Mouse (Mus musculus): ENCODE data around the gene 1700016K19Rik.

1700016K19Rik gene

GRCm38 (mm10) chr11:76015251-76015650, 15.5 kb downstream of the 1700016K19Rik start:
- H3K27me3 ChIP-seq (ENCODE audit: insufficient read depth, low read length) = peaks cover 2% of the 10 kb centered on the region; the same call in 1 of the 2 replicates
- H3K9me3 ChIP-seq (ENCODE audit: low read length) = no peaks in the 10 kb centered on the region
- no peaks in the 10 kb centered on the region for H3K36me3 ChIP-seq (ENCODE audit: insufficient read depth, low read length)
- H3K4me1 ChIP-seq (replicated peaks; ENCODE audit: low read depth, low read length) = no peaks in the 10 kb centered on the region; the same call in 1 of the 2 replicates
- no peak overlapping the region for H3K4me3 ChIP-seq (replicated peaks; ENCODE audit: low read length)
- TF ChIP-seq POU5F1 (IDR thresholded peaks at IDR 0.05; ENCODE audit: borderline replicate concordance, low read length) = no peak
- no peak for TF ChIP-seq CTCF (conservative IDR thresholded peaks at IDR 0.05; ENCODE audit: low read length)
- no peak for TF ChIP-seq NANOG (IDR thresholded peaks at IDR 0.05; ENCODE audit: borderline replicate concordance, low read length)

GRCm38 (mm10) chr11:76015814-76016213, 16.1 kb downstream of the 1700016K19Rik start:
- no peak for TF ChIP-seq POU5F1 (IDR thresholded peaks at IDR 0.05; ENCODE audit: borderline replicate concordance, low read length)
- TF ChIP-seq CTCF (conservative IDR thresholded peaks at IDR 0.05; ENCODE audit: low read length) = no peak
- TF ChIP-seq NANOG (IDR thresholded peaks at IDR 0.05; ENCODE audit: borderline replicate concordance, low read length) = no peak

GRCm38 (mm10) chr11:76019879-76020278, 20.2 kb downstream of the 1700016K19Rik start:
- peaks cover 5% of the 10 kb centered on the region; the same call in 1 of the 2 replicates for H3K4me1 ChIP-seq (replicated peaks; ENCODE audit: low read depth, low read length)
- H3K9me3 ChIP-seq (ENCODE audit: low read length) = no peaks in the 10 kb centered on the region
- H3K36me3 ChIP-seq (ENCODE audit: insufficient read depth, low read length) = no peaks in the 10 kb centered on the region
- H3K4me3 ChIP-seq (replicated peaks; ENCODE audit: low read length) = no peak overlapping the region
- TF ChIP-seq NANOG (IDR thresholded peaks at IDR 0.05; ENCODE audit: borderline replicate concordance, low read length) (no peak), CTCF (conservative IDR thresholded peaks at IDR 0.05; ENCODE audit: low read length) (no peak), POU5F1 (IDR thresholded peaks at IDR 0.05; ENCODE audit: borderline replicate concordance, low read length) (no peak)
- H3K27me3 ChIP-seq (ENCODE audit: insufficient read depth, low read length) = peaks cover 27% of the 10 kb centered on the region

More at GRCm38 (mm10) chr11:76015814-76016213, 16.1 kb downstream of the 1700016K19Rik start:
- peaks cover 3% of the 10 kb centered on the region; the same call in 1 of the 2 replicates for H3K27me3 ChIP-seq (ENCODE audit: insufficient read depth, low read length)
- H3K36me3 ChIP-seq (ENCODE audit: insufficient read depth, low read length) = no peaks in the 10 kb centered on the region
- H3K9me3 ChIP-seq (ENCODE audit: low read length) = no peaks in the 10 kb centered on the region
- H3K4me1 ChIP-seq (replicated peaks; ENCODE audit: low read depth, low read length) = no peaks in the 10 kb centered on the region; the same call in 1 of the 2 replicates
- H3K4me3 ChIP-seq (replicated peaks; ENCODE audit: low read length) = no peak overlapping the region

GRCm38 (mm10) chr11:76020916-76021315, 21.2 kb downstream of the 1700016K19Rik start:
- no peak overlapping the region for H3K4me3 ChIP-seq (replicated peaks; ENCODE audit: low read length)
- no peaks in the 10 kb centered on the region for H3K36me3 ChIP-seq (ENCODE audit: insufficient read depth, low read length)
- H3K27me3 ChIP-seq (ENCODE audit: insufficient read depth, low read length) = peaks cover 37% of the 10 kb centered on the region
- no peaks in the 10 kb centered on the region for H3K9me3 ChIP-seq (ENCODE audit: low read length)
- TF ChIP-seq NANOG (IDR thresholded peaks at IDR 0.05; ENCODE audit: borderline replicate concordance, low read length) (no peak), CTCF (conservative IDR thresholded peaks at IDR 0.05; ENCODE audit: low read length) (no peak), POU5F1 (IDR thresholded peaks at IDR 0.05; ENCODE audit: borderline replicate concordance, low read length) (no peak)
- H3K4me1 ChIP-seq (replicated peaks; ENCODE audit: low read depth, low read length) = peaks cover 5% of the 10 kb centered on the region; the same call in 1 of the 2 replicates

- H3K36me3 ChIP-seq (ENCODE audit: insufficient read depth, low read length) = no peaks in the 10 kb centered on the region
- peaks cover 72% of the 10 kb centered on the region for H3K27me3 ChIP-seq (ENCODE audit: insufficient read depth, low read length)
- H3K4me1 ChIP-seq (replicated peaks; ENCODE audit: low read depth, low read length) = peaks cover 12% of the 10 kb centered on the region; the same call in 1 of the 2 replicates
- TF ChIP-seq POU5F1 (IDR thresholded peaks at IDR 0.05; ENCODE audit: borderline replicate concordance, low read length) = no peak
- no peak for TF ChIP-seq CTCF (conservative IDR thresholded peaks at IDR 0.05; ENCODE audit: low read length)
- no peak for TF ChIP-seq NANOG (IDR thresholded peaks at IDR 0.05; ENCODE audit: borderline replicate concordance, low read length)
- no peak overlapping the region for H3K4me3 ChIP-seq (replicated peaks; ENCODE audit: low read length)
- H3K9me3 ChIP-seq (ENCODE audit: low read length) = no peaks in the 10 kb centered on the region
Observed at GRCm38 (mm10) chr11:76025080-76025583, 25.4 kb downstream of the 1700016K19Rik start.

GRCm38 (mm10) chr11:76026527-76027138, 26.9 kb downstream of the 1700016K19Rik start:
- no peak for TF ChIP-seq NANOG (IDR thresholded peaks at IDR 0.05; ENCODE audit: borderline replicate concordance, low read length)
- TF ChIP-seq POU5F1 (IDR thresholded peaks at IDR 0.05; ENCODE audit: borderline replicate concordance, low read length) = no peak
- no peak for TF ChIP-seq CTCF (conservative IDR thresholded peaks at IDR 0.05; ENCODE audit: low read length)
- Histone ChIP-seq H3K9me3 (ENCODE audit: low read length) (no peaks in the 10 kb centered on the region), H3K36me3 (ENCODE audit: insufficient read depth, low read length) (no peaks in the 10 kb centered on the region), H3K4me3 (replicated peaks; ENCODE audit: low read length) (peak overlapping the region; percentile 82), H3K4me1 (replicated peaks; ENCODE audit: low read depth, low read length) (peaks cover 12% of the 10 kb centered on the region; the same call in 1 of the 2 replicates), H3K27me3 (ENCODE audit: insufficient read depth, low read length) (peaks cover 81% of the 10 kb centered on the region)

- Histone ChIP-seq H3K4me1 (replicated peaks; ENCODE audit: low read depth, low read length) (peaks cover 7% of the 10 kb centered on the region; the same call in 1 of the 2 replicates), H3K27me3 (ENCODE audit: insufficient read depth, low read length) (peaks cover 87% of the 10 kb centered on the region), H3K36me3 (ENCODE audit: insufficient read depth, low read length) (no peaks in the 10 kb centered on the region), H3K9me3 (ENCODE audit: low read length) (no peaks in the 10 kb centered on the region), H3K4me3 (replicated peaks; ENCODE audit: low read length) (peak within 1 kb of the TSS; percentile 82)
- TF ChIP-seq CTCF (conservative IDR thresholded peaks at IDR 0.05; ENCODE audit: low read length) = no peak
- no peak for TF ChIP-seq NANOG (IDR thresholded peaks at IDR 0.05; ENCODE audit: borderline replicate concordance, low read length)
- TF ChIP-seq POU5F1 (IDR thresholded peaks at IDR 0.05; ENCODE audit: borderline replicate concordance, low read length) = no peak
Observed at GRCm38 (mm10) chr11:76027139-76028071, 27.7 kb downstream of the 1700016K19Rik start, which contains the start of gene Rflnb. Rflnb (minus strand) TSS chr11:76027782.

GRCm38 (mm10) chr11:76028072-76028465, 28.4 kb downstream of the 1700016K19Rik start:
- H3K36me3 ChIP-seq (ENCODE audit: insufficient read depth, low read length) = no peaks in the 10 kb centered on the region
- no peaks in the 10 kb centered on the region for H3K9me3 ChIP-seq (ENCODE audit: low read length)
- H3K4me1 ChIP-seq (replicated peaks; ENCODE audit: low read depth, low read length) = peaks cover 7% of the 10 kb centered on the region; the same call in 1 of the 2 replicates
- peaks cover 87% of the 10 kb centered on the region for H3K27me3 ChIP-seq (ENCODE audit: insufficient read depth, low read length)
- no peak for TF ChIP-seq CTCF (conservative IDR thresholded peaks at IDR 0.05; ENCODE audit: low read length)
- no peak for TF ChIP-seq NANOG (IDR thresholded peaks at IDR 0.05; ENCODE audit: borderline replicate concordance, low read length)
- TF ChIP-seq POU5F1 (IDR thresholded peaks at IDR 0.05; ENCODE audit: borderline replicate concordance, low read length) = no peak
- H3K4me3 ChIP-seq (replicated peaks; ENCODE audit: low read length) = peak overlapping the region; percentile 82

Data from E14TG2a.4 (cell line).